Mouse (Mus musculus) E14TG2a.4 (cell line): ENCODE results near the gene Plppr3.
"Not testable (repeated sequence)": the region's sequence is repeated elsewhere in the genome, so short reads cannot be mapped to it uniquely, and the experiment has no call there.

Source experiments
- H3K27me3 ChIP-seq: 2 replicates; pipeline ENCODE4 v1.6.1; 2014; ENCODE audit warnings: low read length, control low read depth; ENCODE audit not compliant: insufficient read depth
- H3K36me3 ChIP-seq: 2 replicates; pipeline ENCODE4 v1.6.1; 2014; ENCODE audit warnings: low read length, control low read depth; ENCODE audit not compliant: insufficient read depth
- H3K4me1 ChIP-seq: replicated peaks from 2 replicates; pipeline ENCODE4 v1.6.1; 2014; ENCODE audit warnings: low read depth, low read length, control low read depth
- H3K4me3 ChIP-seq: replicated peaks from 2 replicates; pipeline ENCODE4 v1.5.1; 2014; ENCODE audit warnings: mild to moderate bottlenecking, low read length
- H3K9me3 ChIP-seq: 2 replicates; pipeline ENCODE4 v1.6.1; 2014; ENCODE audit warnings: low read length, control low read depth
- CTCF ChIP-seq: conservative IDR thresholded peaks from 2 replicates; pipeline ENCODE4 v1.5.1; 2014; ENCODE audit warnings: low read length
- NANOG ChIP-seq: IDR thresholded peaks from 2 replicates; pipeline ENCODE4 v1.6.1; 2014; ENCODE audit warnings: borderline replicate concordance, low read length, mixed read lengths
- POU5F1 ChIP-seq: IDR thresholded peaks from 2 replicates; pipeline ENCODE4 v1.6.1; 2014; ENCODE audit warnings: low read length, borderline replicate concordance

The Plppr3 gene

GRCm38 (mm10) chr10:79892451-79893118, 18.2 kb upstream of the Plppr3 start:
- not testable (repeated sequence) for H3K4me3 ChIP-seq, H3K9me3 ChIP-seq
- H3K36me3 ChIP-seq: peaks cover 28% of the 10 kb centered on the region
- peak; percentile 69 for TF ChIP-seq CTCF
- H3K4me1 ChIP-seq: peaks cover 48% of the 10 kb centered on the region
- H3K27me3 ChIP-seq: peaks cover 19% of the 10 kb centered on the region

DNA sequence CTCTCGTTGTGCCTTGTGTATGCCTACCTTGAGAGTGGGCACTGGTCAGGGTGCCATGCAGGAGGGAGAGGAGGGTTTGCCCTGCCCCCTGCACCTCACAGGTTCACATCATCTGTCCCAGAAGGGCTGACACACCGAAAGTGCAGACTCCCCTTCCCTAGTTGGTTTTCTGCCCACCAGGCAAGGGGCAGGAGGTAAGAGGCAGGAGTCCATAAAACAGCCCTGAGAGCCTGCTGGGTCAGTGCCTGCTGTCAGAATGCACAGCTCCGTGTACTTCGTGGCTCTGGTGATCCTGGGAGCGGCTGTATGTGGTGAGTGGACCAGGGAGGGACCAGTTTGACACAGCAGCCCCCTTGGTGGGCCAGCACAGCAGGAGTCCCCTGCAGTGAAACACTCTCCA, 16.2 kb upstream of the Plppr3 start, which contains the start of gene Cfd:
Gene Cfd (plus strand): TSS at position 184 of the 400 bp plus-strand sequence.
- TF ChIP-seq NANOG (no peak), POU5F1 (no peak), CTCF (no peak)
- Histone ChIP-seq H3K9me3 (no peaks in the 10 kb centered on the region), H3K4me3 (no peak within 1 kb of the TSS), H3K27me3 (peaks cover 20% of the 10 kb centered on the region), H3K4me1 (peaks cover 36% of the 10 kb centered on the region), H3K36me3 (peaks cover 14% of the 10 kb centered on the region)

GRCm38 (mm10) chr10:79889386-79889785, 15.0 kb upstream of the Plppr3 start:
- Histone ChIP-seq H3K9me3 (no peaks in the 10 kb centered on the region), H3K27me3 (peaks cover 20% of the 10 kb centered on the region), H3K4me1 (peaks cover 30% of the 10 kb centered on the region), H3K36me3 (peaks cover 4% of the 10 kb centered on the region; the same call in 1 of the 2 replicates), H3K4me3 (no peak overlapping the region)
- TF ChIP-seq NANOG: no peak
- no peak for TF ChIP-seq CTCF
- no peak for TF ChIP-seq POU5F1

- TF ChIP-seq POU5F1: no peak
- no peak for TF ChIP-seq CTCF
- TF ChIP-seq NANOG: no peak
- Histone ChIP-seq H3K4me3 (no peak overlapping the region), H3K9me3 (no peaks in the 10 kb centered on the region), H3K27me3 (peaks cover 40% of the 10 kb centered on the region), H3K4me1 (peaks cover 42% of the 10 kb centered on the region), H3K36me3 (no peaks in the 10 kb centered on the region)
Measured at GRCm38 (mm10) chr10:79886611-79887010, 12.2 kb upstream of the Plppr3 start.

GRCm38 (mm10) chr10:79886054-79886453, 11.6 kb upstream of the Plppr3 start, which contains the start of gene Elane:
TSS of gene Elane (plus strand) at chr10:79886247.
- no peaks in the 10 kb centered on the region for H3K9me3 ChIP-seq

DNA sequence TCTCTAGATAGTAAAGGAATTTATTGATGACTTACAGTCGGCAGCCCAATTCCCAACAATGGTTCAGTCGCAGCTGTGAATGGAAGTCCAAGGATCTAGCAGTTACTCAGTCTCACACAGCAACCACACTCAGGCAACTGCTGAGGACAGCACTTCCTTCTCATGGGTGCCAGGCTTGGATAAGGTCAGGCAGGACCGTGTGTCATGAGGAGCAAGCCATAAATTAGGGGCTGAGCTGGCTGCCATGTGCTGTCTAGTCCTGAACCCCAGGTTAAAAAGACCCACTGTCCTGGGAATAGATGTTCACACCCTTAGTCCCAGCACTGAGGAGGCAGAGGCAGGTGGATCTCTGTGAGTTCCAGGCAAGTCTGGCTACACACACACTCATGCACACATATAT, 10.5 kb upstream of the Plppr3 start:
- H3K4me3 ChIP-seq, H3K9me3 ChIP-seq, H3K36me3 ChIP-seq: not testable (repeated sequence)
- peaks cover 55% of the 10 kb centered on the region for H3K4me1 ChIP-seq
- H3K27me3 ChIP-seq: peaks cover 45% of the 10 kb centered on the region

More at GRCm38 (mm10) chr10:79886054-79886453, 11.6 kb upstream of the Plppr3 start, which contains the start of gene Elane:
- no peak within 1 kb of the TSS for H3K4me3 ChIP-seq
- TF ChIP-seq CTCF: no peak
- TF ChIP-seq NANOG: no peak
- TF ChIP-seq POU5F1: no peak
- peaks cover 47% of the 10 kb centered on the region for H3K4me1 ChIP-seq
- no peaks in the 10 kb centered on the region for H3K36me3 ChIP-seq
- peaks cover 45% of the 10 kb centered on the region for H3K27me3 ChIP-seq

DNA sequence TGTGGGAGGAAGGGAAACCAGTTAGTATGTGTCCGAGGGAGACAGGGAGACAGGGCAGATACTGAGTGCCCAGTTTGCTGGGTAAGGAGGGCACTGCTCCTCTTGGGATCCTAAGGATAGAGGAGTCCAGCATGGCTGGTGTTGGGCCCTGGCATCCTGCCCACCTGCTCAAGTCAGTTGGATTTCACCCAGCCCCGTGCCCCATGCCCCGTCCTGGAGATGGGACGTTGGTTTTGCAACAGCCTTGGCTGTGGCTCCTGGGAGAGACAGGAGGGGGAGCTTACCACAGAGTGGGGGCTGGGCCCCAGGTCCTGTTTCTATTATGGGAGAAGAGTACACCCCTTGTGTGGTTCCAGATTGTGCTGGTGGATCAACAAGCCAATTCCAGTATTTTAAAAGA, 10.0 kb upstream of the Plppr3 start:
- peaks cover 58% of the 10 kb centered on the region for H3K4me1 ChIP-seq
- no peak overlapping the region for H3K4me3 ChIP-seq
- no peaks in the 10 kb centered on the region for H3K9me3 ChIP-seq
- no peaks in the 10 kb centered on the region for H3K36me3 ChIP-seq
- H3K27me3 ChIP-seq: peaks cover 44% of the 10 kb centered on the region
- TF ChIP-seq POU5F1: no peak
- TF ChIP-seq CTCF: no peak
- TF ChIP-seq NANOG: no peak

- Histone ChIP-seq H3K9me3 (no peaks in the 10 kb centered on the region), H3K4me1 (peaks cover 60% of the 10 kb centered on the region)
- TF ChIP-seq CTCF (peak; percentile 84), NANOG (no peak), POU5F1 (no peak)
Measured at GRCm38 (mm10) chr10:79883297-79884084, 9.1 kb upstream of the Plppr3 start.

GRCm38 (mm10) chr10:79881981-79882380, 7.5 kb upstream of the Plppr3 start:
- peak overlapping the region; percentile 58 for H3K4me3 ChIP-seq
- peaks cover 65% of the 10 kb centered on the region for H3K4me1 ChIP-seq
- no peaks in the 10 kb centered on the region for H3K36me3 ChIP-seq
- H3K27me3 ChIP-seq: peaks cover 51% of the 10 kb centered on the region
- peaks cover 1% of the 10 kb centered on the region; the same call in 1 of the 2 replicates for H3K9me3 ChIP-seq
- TF ChIP-seq POU5F1 (no peak), NANOG (no peak), CTCF (no peak)

More at GRCm38 (mm10) chr10:79883297-79884084, 9.1 kb upstream of the Plppr3 start:
- H3K4me3 ChIP-seq: no peak overlapping the region
- peaks cover 49% of the 10 kb centered on the region for H3K27me3 ChIP-seq
- no peaks in the 10 kb centered on the region for H3K36me3 ChIP-seq
